Mouse (Mus musculus) E14TG2a.4 (cell line): Measurements from ENCODE around the gene 4930578G10Rik.

ENCODE experiments used
- CTCF ChIP-seq: conservative IDR thresholded peaks from 2 replicates; pipeline ENCODE4 v1.5.1; 2014; ENCODE audit warnings: low read length
- NANOG ChIP-seq: IDR thresholded peaks from 2 replicates; pipeline ENCODE4 v1.6.1; 2014; ENCODE audit warnings: borderline replicate concordance, low read length, mixed read lengths
- POU5F1 ChIP-seq: IDR thresholded peaks from 2 replicates; pipeline ENCODE4 v1.6.1; 2014; ENCODE audit warnings: low read length, borderline replicate concordance

DNA sequence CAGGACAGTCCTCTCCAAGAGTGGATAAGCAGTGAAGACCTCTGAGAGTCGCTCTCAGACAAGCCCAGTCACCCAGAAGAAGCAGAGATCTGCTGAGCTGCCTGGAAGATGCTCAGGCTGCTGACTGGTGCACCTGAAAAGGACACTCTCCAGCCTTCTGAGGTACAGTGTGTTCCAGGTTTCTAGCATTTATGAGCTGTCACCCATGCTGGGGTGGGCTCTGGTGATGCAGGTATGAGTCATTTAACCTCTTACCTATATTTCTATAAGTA is 145.3 kb downstream of the 4930578G10Rik start:
- TF ChIP-seq CTCF (no peak), NANOG (no peak), POU5F1 (no peak)
